Mouse (Mus musculus) gastrocnemius, postnatal 4 days (tissue): ENCODE measurements around the gene Mical3. TPM values are rescaled to one million over a fixed set of nuclear protein-coding genes. Genes with fewer than 3 reads are reported as not detected.

Source experiments
- DNase-seq, 2 experiments: peaks; one replicate each; pipeline ENCODE4 v3.0.0; 2021 to 2022; ENCODE audit warnings: low spot score in 2 of 2, mixed read lengths in 2 of 2
- total RNA-seq, 2 experiments: library from RNA; stranded (reverse); gene quantifications; 2 replicates each; pipeline ENCODE4 v1.2.3; 2021

Mical3 gene
- total RNA-seq, 2 experiments from 2014 or later = 99.9 to 103 TPM

DNA sequence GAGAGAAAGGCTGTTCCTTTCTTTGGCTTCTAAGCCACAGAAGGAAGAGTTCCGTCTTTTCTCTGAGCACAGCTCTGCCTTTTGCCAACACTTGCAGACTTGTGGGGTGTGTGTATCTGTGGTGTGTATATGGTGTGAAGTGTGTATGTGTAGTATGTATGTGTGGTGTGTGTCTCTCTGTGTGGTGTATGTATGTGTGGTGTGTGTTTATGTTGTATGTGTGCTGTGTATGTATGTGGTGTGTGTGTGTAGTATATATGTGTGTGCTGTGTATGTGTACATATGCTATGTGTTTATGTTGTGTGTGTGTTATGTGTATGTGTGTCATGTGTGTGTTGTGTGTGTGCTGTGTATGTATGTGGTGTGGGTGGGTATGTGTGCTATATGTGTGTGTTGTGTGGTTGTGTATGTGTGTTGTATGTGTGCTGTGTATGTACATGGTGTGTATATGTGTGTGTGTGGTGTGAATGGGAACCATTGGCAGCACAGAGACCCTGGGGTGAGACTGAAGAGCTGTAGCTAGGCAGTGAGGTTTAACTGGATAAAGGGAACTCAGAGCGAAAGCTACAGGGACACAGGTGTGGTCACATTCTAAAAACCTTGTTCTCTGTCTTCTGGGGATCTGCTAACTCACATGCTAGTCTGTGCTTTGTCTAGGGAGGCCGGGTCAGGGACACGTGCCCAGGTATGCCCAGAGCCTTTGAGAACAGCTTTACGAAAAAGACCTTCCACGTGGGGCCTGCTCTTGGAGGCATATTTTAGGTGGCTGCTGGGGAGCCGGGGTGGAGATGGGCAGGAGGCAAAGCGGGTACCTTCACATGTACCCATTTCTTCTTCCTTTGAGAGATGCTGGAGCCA, 159.6 kb downstream of the Mical3 start:
- DNase-seq = no peak

DNA sequence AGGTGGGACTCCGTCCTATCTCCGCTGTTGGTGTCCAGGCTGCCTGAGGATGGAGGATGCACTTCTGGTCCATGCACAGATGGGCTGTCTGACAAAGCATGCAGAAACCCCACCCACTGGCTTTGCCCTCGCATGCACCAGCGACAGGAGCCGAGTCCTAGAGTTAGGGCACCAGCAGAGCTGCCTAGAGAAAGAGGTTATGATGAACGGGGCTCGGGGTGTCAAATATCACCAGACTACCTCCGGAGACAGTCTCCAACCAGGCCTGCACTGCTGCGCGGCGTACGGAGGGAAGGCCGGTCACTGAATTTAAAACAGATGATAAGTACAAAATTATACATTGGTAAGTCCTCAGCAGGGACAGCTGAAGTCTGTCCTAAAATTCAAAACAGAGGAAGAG, 165.0 kb downstream of the Mical3 start:
- no peak for DNase-seq

DNA sequence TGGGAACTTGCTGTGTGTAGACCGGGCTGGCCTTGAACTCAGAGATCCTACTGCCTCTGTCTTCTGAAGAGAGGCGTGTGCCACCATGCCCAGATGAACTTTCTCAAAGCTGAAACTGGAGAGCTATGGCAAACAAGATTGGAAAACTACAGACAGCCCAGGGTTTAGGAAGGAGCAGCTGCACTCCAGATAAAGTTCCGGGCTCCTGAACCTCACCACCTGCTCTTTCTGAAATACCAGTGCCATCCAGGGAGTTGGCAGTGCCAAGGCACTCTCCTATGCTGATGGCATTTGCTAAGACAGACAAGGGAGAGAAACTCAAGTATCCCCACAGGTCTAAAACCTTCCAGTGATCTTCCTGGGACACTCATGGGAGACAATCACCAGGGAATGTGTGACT, 166.6 kb downstream of the Mical3 start:
- no peak for DNase-seq

GRCm38 (mm10) chr6:120960338-120961030, 170.3 kb downstream of the Mical3 start:
- DNase-seq = no peak

- DNase-seq = no peak
These were observed 173.5 kb downstream of the Mical3 start for GRCm38 (mm10) chr6:120957331-120957730.

DNA sequence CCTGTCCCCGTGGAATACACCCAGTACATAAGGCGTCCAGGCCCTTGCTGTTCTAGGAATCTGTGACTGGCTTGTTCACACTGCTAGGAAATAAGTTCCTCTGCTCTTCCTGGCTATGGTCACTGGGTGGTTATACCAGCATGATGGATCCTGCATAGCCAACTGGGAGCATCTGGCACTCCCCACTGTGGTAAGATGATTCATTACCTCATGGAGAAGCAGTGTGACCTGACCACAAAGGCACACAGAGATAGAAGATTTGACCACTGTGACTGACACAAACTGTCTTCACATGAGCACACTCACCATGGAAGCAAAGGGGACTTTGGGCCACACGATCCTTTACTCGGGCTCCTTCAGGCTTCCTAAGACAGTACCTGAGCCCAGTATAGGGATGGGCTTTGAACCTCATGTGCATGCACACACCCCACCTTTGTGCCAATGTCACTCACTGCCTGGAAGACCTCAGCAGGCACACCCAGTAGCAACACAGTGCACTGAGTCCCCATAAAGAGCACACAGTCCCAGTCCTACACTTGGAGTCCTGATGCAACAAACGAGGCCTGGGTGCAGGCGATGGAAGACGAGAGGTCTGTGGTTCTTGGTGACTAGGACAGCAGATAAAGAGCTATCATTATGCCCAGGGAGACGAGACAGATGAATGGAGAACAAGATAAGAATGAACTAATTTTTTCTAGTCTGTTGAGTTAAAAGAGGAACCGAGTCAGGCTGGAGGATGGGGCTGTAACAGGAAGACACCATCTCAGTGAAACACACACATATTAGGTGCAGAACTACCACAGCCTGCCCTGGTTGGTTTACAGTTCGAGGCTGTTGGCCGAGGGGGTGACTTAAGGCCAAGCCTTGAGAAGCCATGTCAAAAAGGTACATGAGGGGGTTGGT, 174.3 kb downstream of the Mical3 start:
- no peak for DNase-seq

GRCm38 (mm10) chr6:120955215-120955614, 175.6 kb downstream of the Mical3 start:
- DNase-seq = no peak

DNA sequence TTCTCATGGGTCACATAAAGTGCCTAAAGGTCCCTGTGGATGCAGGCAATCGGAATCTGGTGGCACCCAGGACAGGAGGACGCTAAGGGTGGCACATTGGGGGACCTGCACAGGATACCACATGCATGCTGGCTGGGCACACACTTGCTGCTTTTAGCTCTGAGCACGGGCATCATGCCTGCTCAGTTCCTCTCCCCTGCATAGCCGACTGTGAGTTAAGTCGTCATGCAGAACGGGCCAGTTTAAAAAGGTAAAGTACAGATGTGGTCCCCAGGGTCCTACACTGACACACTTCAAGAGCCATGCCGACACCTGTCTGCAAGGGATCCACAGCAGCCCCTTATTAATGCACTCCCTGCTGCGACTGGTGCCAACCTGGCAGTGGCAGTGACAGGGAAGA, 176.6 kb downstream of the Mical3 start:
- DNase-seq = no peak

- no peak for DNase-seq
These were observed 178.3 kb downstream of the Mical3 start for GRCm38 (mm10) chr6:120952475-120952874.

DNA sequence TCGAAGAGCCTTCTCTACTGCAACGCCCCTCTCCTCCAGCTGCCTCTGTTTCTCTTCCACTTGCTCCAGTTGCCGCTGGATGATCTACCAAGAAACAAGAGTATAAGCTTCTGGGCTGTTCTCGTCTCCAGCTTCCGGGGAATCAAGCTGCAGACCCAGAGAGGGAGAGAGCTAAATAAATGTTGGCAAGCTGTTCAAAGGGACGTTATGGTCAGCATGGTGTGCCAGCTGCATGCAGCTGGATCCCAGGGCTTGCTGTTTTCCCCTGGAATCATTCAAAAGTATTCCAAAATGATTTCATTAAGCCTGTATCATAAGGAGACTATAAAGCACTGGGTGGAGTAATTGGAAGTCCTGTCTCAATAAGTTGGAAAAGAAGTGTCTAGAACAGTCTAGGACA, 179.5 kb downstream of the Mical3 start:
- DNase-seq = no peak

- no peak for DNase-seq
These were observed 185.3 kb downstream of the Mical3 start for GRCm38 (mm10) chr6:120945510-120945909.

DNA sequence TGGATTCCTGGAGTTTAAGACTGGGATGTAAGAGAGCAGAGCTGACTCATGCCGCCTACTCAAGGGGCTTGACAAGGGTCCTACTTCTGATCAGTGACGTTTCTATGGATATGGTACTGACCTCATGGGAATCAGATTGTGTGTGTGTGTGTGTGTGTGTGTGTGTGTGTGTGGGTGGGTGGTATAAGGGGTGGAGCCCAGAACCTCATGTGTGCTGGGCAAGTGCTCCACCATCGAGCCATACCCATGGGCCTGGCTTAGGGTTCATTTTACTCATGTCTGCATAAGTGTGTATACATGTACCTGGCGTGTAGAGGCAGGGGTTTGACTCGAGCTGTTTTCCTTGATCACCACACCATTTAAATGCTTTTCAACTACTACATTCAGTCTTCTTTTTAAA, 186.8 kb downstream of the Mical3 start:
- no peak for DNase-seq

- DNase-seq = no peak
These were observed 187.2 kb downstream of the Mical3 start for GRCm38 (mm10) chr6:120943551-120943950.

DNA sequence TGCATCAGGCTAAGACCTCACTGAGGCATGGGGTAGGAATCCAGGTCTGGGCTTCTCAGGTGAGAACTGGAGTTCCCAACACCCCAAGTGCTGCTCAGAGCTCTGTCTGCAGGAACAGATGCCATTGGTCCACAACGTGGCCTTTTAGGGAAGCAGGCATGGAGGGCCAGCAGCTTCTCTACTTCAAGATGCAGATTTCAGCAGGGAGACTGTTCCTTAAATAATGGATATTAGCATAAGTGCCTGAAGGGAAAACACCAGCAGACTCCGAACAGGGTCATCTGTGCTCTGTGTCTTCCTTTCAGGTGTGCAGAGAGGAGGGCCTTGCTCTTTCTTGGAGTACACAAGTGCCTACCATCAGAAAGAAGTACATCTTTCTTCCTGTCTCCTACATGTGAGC, 187.7 kb downstream of the Mical3 start:
- DNase-seq = no peak

GRCm38 (mm10) chr6:120941575-120941974, 189.2 kb downstream of the Mical3 start:
- DNase-seq = no peak

DNA sequence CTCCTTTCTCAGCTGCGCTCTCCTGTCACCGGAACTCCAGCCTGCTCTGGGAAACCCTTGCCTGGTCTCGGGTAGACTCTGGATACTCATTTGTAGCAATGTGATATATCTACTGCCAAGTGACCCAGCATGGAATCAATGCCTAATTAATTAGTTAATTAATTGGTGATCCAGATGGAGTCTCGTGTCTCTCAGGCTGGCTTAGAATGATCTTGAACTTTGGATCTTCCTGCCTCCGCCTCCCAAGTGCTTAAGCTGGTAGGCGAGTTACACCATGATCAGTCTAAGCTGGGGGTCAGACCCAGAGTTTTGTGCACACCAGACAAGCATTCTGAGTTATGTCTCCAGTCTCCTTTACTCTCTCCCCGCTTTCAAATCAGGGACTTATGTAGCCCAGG, 189.7 kb downstream of the Mical3 start:
- no peak for DNase-seq

DNA sequence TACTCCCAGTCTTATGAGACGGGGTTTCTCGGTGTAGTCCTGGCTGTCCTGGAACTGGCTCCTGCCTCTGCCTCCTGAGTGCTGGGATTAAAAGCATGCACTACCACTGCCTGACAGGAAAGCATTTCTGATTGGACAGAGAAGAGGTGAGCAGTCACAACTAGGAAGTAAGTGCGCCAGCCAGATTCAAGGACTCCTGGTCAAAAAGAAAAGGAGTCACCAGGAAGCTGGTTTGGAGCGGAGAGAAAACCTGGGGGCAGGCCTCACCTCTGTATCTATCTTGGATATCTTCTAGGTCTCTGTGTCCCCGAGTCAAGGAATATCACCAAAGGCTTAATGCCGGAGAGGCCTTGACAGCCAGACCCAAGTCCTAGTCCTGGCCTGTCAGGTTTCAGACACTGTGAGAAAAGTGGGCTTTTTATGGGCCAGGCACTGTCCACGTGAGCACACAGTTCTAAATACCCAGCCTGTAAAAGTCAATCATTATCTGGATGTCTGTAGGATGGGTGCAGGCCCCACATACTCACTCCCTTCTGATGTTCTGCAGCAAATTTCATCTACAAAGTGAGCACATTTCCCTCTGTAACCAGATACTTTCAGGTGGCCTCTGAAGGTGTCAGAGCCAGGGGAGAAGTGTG, 190.2 kb downstream of the Mical3 start:
- no peak for DNase-seq

DNA sequence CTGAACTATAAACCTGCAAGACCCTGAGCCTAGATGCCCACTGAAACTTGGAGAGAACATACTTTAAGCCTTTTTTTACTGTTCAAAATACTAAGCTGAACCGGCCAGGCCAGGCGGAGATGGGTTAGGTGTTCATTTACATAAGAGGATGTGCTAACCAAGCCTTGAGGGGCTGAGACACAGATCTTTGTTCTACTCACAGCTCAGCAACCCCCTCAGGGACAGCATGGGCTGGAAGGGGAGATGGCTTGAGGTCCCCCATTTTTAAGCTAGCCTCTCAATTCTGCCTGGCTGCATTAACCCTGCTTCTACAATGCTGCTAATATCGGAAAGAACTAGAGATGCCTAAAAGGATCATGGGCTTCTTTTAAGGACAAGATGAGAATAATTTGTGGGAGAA, 191.0 kb downstream of the Mical3 start:
- DNase-seq = no peak

DNA sequence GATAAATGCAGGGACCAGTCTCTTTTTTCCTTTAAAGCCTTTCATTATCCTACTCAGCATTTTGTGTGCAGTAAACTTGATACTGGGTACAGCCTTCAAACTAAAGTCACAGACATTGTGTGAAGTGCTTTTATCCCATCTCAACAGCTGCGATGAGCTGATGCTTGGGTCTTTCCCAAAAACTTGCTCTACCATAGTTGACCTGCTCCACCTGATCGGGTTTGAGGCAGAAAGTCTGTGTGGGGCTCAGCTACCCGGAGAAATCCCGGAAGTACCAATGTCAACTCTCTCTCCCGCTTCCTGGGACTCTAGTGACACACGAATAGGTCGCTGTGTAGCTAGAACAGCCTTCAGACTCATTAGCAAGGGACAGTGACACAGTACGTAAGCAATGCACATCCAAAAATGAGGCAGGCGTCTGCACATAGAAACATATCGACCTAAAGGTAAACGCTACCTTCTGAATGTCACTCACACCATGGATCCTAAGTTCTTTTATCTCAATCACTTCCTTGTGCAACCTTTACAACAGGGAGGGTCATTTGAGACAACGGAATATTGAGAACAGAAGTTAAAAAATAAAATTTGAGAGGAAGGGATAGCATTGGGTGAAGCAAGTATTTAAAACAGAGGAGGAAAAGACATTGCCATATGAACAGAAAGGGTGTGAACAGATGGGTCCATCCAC, 191.9 kb downstream of the Mical3 start:
- DNase-seq = no peak

GRCm38 (mm10) chr6:120937999-120938608, 192.7 kb downstream of the Mical3 start:
- no peak for DNase-seq
